Mouse (Mus musculus) hindbrain, embryonic 12.5 days (tissue): ENCODE data around the gene Tex14. TPM values are rescaled to one million over a fixed set of nuclear protein-coding genes. Genes with fewer than 3 reads are reported as not detected.

Experiments used
- ATAC-seq: fragments of 200-750 bp; cut with Nextera tagmentation; 2 replicates; pipeline ENCODE4 v1.8.0; 2017; ENCODE audit warnings: moderate TSS enrichment; ENCODE audit not compliant: low FRiP score
- H3K27ac ChIP-seq: fragments of 300-500 bp; sonication (generic); 2 replicates; pipeline ENCODE4 v1.5.1; 2016; ENCODE audit warnings: mild to moderate bottlenecking
- H3K27me3 ChIP-seq: fragments of 300-500 bp; sonication (generic); 2 replicates; pipeline ENCODE4 v1.6.1; 2016; ENCODE audit warnings: mild to moderate bottlenecking
- H3K36me3 ChIP-seq: fragments of 300-500 bp; sonication (generic); 2 replicates; pipeline ENCODE4 v1.6.1; 2016; ENCODE audit warnings: mild to moderate bottlenecking
- H3K4me1 ChIP-seq: fragments of 300-500 bp; sonication (generic); 2 replicates; pipeline ENCODE4 v1.6.1; 2016
- H3K4me2 ChIP-seq: fragments of 300-500 bp; sonication (generic); replicated peaks from 2 replicates; pipeline ENCODE4 v1.6.1; 2016; ENCODE audit warnings: mild to moderate bottlenecking
- H3K4me3 ChIP-seq: fragments of 300-500 bp; sonication (generic); 2 replicates; pipeline ENCODE4 v1.5.1; 2016; ENCODE audit warnings: mild to moderate bottlenecking
- H3K9ac ChIP-seq: fragments of 300-500 bp; sonication (generic); 2 replicates; pipeline ENCODE4 v1.6.1; 2016; ENCODE audit warnings: mild to moderate bottlenecking, moderate library complexity
- H3K9me3 ChIP-seq: fragments of 300-500 bp; sonication (generic); replicated peaks from 2 replicates; pipeline ENCODE4 v1.6.1; 2016; ENCODE audit warnings: mild to moderate bottlenecking
- WGBS: fragments of 180-500 bp; shearing (Covaris S2); methylation state at CpG from one replicate; pipeline ENCODE4 v1.1.7; 2016; 5-methylcytosine and 5-hydroxymethylcytosine counted together
- polyA plus RNA-seq: library from polyadenylated mRNA; unstranded; fragments of >200 nt; fragmentation: Nextera tagmentation; extraction: Ambion mirVana; gene quantifications from 2 replicates; pipeline ENCODE4 v1.2.1, GENCODE M21; 2016

Gene Tex14
- polyA plus RNA-seq = 0.10 and 0.38 TPM in 2 replicates

DNA sequence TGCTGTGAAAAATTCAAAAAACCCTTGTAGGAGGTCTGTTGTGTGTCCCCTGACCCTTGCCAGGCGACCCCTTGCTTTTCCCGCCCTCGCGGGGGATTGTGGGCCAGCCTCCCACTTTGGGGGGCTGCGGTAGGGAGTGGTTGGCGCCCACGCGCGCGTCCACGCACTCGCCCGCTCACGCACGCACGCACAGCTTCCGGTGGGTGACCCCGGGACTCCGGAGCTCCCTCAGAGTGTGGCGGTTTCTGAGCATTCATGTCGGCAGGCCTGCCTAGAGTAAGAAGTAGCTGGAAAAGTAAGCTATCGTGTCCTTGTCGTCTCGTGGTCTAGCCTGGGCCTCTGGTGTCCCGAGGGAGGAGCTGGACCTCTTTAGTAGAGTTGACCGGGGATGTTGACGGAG lies at the start of gene Tex14, which contains the start of gene Rad51c:
Tex14 (plus strand) TSS at position 190 of the 400 bp plus-strand sequence.
Rad51c (minus strand) TSS at position 79 of the 400 bp plus-strand sequence.
- Histone ChIP-seq H3K9ac (peak within 1 kb of the TSS; percentile 71), H3K4me3 (peak within 1 kb of the TSS; percentile 65), H3K36me3 (0 out of 2 replicates have a peak, but pooled peaks cover 5% of the 10 kb centered on the region), H3K4me1 (peaks cover 5% of the 10 kb centered on the region), H3K4me2 (peak within 1 kb of the TSS; percentile 58), H3K27ac (peak within 1 kb of the TSS; percentile 94), H3K9me3 (no peaks in the 10 kb centered on the region), H3K27me3 (no peaks in the 10 kb centered on the region)
- WGBS = 81% methylated on average over 27 of the region's 27 CpGs
- ATAC-seq = peak; percentile 59

DNA sequence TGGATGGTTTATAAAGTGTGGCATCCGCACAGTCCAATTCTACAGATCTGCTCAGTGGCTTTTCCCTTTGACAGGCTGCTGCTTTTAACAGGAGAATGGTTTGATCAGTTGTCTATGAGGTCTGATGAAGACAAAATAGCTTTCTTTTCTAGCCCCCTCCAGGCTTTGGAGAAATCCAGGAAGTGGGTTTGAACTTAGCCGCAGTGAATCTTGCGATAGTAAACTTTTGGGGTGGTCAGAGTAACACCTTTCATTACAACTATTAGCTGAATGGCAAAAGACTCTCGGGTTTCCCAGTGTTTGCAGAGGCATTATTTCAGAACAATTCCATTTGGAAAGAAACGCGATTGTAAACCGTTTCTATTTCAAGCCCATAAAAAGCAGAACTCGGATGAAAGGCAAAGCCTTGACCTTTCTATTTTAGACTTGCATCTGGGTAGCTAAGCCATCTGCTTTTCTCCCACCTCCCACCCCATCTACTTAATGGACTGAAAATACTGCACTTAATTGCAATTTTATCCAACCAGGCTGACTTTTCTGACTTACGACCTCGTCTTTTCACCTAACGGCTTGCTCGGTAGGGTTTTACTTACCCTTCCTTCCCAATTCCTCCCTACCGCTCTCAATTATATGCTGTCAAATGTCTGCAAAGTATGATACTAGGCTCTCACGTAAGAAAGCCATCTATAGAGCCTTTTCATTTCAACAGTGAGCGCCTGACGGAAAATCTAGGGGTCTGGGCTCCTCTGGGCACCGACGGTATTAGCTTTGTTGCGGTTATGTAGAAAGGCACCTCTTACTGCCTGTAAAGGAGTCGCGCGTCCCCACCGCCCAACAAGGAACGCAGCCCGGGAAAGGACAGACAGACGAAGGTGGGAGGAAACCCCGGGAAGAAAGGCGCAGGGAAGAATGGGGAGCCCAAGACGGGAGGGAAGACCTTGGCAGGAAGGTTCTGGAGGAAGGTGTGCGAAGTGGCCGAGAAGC lies 47.3 kb upstream of the Tex14 start:
- ATAC-seq = 0 out of 2 replicates have a peak, but pooled peaks have one; percentile 10
- H3K9ac ChIP-seq = peak overlapping the region; percentile 86
- H3K27ac ChIP-seq = peak overlapping the region; percentile 87
- no peaks in the 10 kb centered on the region for H3K36me3 ChIP-seq
- H3K27me3 ChIP-seq = no peaks in the 10 kb centered on the region
- H3K4me1 ChIP-seq = no peaks in the 10 kb centered on the region
- peak overlapping the region; percentile 71 for H3K4me2 ChIP-seq
- WGBS = 6% methylated on average over 31 of the region's 31 CpGs
- peak overlapping the region; percentile 90 for H3K4me3 ChIP-seq
- no peaks in the 10 kb centered on the region for H3K9me3 ChIP-seq

DNA sequence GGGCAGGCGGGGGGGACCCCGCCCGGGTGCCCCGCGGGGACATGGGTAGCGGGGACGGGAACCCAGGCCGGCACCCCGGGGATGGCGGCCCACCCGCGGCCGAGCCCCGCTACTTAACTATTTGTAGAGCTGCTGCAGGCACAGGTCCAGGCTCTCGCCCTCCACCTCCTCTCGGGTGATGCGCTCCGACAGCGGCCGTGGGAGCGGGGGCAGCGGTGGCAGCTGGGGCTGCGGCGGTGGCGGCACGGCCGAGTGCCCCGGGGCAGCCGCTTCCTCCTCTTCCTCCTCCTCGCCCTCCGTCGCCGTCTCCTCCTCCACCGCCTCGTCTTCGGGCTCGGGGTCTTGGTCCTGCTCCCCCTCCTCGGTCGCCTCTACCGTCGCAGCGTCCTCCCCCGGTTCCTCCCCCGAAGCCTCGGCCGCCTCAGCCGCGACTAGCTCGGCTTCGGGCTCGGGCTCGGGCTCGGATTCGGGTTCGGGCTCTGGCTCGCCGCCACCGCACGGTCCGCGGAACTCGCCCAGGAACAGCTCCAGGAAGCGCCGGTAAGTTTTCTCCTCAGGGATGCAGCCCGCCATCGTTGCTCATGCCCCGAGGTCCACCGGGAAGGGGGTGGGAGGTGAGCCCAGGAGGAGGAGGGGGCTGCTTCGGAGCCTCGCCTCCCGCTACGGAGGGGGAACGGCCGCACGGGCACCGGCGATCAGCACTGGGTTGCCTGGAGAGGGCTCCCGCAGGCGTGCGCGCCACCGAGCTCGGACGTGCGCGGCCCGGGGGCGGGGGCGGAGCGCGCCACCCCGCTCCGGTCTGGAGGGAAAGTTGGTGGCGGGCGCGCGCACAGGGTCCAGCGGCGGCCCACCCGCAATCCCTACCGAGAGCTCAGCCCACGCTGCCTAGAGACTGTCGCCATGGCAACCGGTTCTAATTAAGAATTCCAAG lies 46.3 kb upstream of the Tex14 start, which contains the start of gene Ppm1e:
Ppm1e (minus strand) TSS at position 693 of the 931 bp plus-strand sequence.
- WGBS = under 1% methylated on average over 89 of the region's 104 CpGs
- H3K4me3 ChIP-seq = peak within 1 kb of the TSS; percentile 90
- no peaks in the 10 kb centered on the region for H3K4me1 ChIP-seq
- H3K9me3 ChIP-seq = no peaks in the 10 kb centered on the region
- H3K27me3 ChIP-seq = no peaks in the 10 kb centered on the region
- ATAC-seq = peak; percentile 97
- H3K27ac ChIP-seq = peak within 1 kb of the TSS; percentile 87
- peak within 1 kb of the TSS; percentile 71 for H3K4me2 ChIP-seq
- H3K9ac ChIP-seq = peak within 1 kb of the TSS; percentile 86
- no peaks in the 10 kb centered on the region for H3K36me3 ChIP-seq

DNA sequence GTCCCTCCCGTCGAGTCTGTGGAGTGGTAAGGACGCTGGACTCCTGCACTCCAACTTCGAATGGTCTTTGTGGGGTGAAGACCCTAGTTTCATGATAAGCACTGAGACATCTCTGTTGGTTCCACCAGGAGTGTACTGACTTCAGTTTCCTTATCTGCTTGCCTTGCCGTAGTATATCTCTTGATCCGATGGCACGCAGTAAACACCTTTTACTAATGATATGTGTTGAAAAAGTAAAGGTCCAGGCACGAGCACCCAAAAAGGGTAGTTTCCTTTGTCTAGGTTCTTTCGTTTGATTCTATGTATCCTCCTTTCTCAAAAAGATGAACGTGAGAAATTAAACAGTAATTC lies 45.6 kb upstream of the Tex14 start:
- ATAC-seq = no peak
- H3K4me2 ChIP-seq = peak overlapping the region; percentile 71

DNA sequence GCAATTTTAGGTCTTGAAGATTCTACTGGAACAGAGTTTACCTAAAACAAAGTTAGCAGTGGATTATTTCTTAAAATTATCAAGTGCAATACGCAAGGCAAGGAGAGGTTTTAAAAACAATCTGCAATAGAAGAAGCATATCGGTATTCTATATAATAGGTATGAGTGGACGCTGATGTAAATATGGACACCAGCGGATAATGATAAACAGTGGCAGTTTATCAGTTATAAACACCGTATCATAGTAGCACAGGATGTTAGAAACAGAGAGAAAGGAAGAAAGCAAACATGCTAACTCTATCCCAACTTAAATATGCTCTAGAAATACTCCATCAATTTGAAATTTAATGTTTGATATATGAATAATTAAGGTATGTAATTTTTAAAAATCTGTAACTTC lies 39.7 kb upstream of the Tex14 start:
- Histone ChIP-seq H3K4me1 (no peaks in the 10 kb centered on the region), H3K9ac (no peak overlapping the region), H3K27ac (no peak overlapping the region), H3K4me2 (no peak overlapping the region), H3K27me3 (no peaks in the 10 kb centered on the region), H3K9me3 (no peaks in the 10 kb centered on the region), H3K36me3 (no peaks in the 10 kb centered on the region), H3K4me3 (no peak overlapping the region)
- 90% methylated on average over 5 of the region's 5 CpGs for WGBS
- ATAC-seq = no peak

More for the DNA sequence above, 45.6 kb upstream of the Tex14 start:
- Histone ChIP-seq H3K9me3 (no peaks in the 10 kb centered on the region), H3K4me3 (peak overlapping the region; percentile 90), H3K4me1 (no peaks in the 10 kb centered on the region), H3K9ac (no peak overlapping the region), H3K27me3 (no peaks in the 10 kb centered on the region), H3K36me3 (no peaks in the 10 kb centered on the region), H3K27ac (0 out of 2 replicates have a peak overlapping the region, but pooled peaks have one; percentile 25)
- WGBS = 16% methylated on average over 10 of the region's 10 CpGs

DNA sequence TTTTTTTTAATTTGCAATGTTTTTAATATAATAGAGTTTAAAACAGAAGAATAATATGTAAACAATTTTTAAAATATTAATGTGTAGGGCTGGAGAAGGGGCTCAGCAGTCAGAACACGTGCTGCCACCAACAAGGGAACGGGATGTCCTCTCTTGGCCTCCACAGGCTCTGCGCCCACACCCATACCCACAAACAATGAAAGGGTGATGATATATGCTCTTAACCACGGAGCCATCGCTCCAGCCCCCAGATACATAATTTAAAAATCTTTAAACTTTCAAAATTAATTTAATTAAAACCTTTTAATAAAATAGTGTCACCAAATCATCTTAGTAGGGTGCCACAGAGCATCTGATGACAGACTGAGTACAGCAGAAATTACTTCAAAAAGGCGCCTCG lies 37.8 kb upstream of the Tex14 start:
- Histone ChIP-seq H3K9me3 (no peaks in the 10 kb centered on the region), H3K9ac (no peak overlapping the region), H3K36me3 (no peaks in the 10 kb centered on the region), H3K27ac (no peak overlapping the region), H3K4me1 (no peaks in the 10 kb centered on the region), H3K4me2 (no peak overlapping the region), H3K4me3 (no peak overlapping the region), H3K27me3 (no peaks in the 10 kb centered on the region)
- 89% methylated on average over 7 of the region's 7 CpGs for WGBS
- no peak for ATAC-seq

DNA sequence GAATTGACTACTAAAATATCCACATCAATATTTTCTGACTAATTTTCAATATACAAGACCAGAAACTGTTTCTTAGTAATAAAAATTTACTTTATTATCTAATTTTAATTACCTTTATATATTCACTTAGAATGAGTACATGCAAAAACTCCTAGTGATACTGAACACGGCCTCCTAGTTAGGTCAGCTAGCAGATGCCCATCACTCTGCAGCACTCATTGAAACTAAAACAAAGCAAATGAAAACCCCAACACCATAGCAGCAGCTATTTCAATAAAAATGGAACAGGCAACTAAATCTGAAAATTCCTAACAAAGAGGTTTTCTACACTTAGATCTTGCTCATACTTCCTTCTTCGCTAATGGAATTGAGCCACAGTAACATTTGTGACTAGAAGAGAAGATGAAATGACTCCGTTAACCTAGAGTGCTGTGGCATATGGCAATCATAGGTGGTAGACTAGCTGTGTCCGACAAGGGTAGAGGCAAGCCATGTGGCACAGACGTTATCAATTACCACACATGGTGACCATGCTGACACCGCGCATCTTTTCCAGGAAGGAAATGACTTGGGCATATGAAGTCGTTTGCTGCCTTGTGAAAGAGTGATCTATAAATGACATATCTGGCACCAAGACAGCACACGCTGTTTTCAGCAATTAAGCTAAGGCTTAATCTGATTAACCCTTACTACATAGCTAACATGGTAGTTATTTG lies 36.8 kb upstream of the Tex14 start:
- Histone ChIP-seq H3K27ac (no peak overlapping the region), H3K4me3 (no peak overlapping the region), H3K9ac (no peak overlapping the region), H3K4me1 (no peaks in the 10 kb centered on the region), H3K27me3 (no peaks in the 10 kb centered on the region), H3K36me3 (no peaks in the 10 kb centered on the region), H3K9me3 (no peaks in the 10 kb centered on the region), H3K4me2 (no peak overlapping the region)
- WGBS = 68% methylated on average over 9 of the region's 9 CpGs
- no peak for ATAC-seq

DNA sequence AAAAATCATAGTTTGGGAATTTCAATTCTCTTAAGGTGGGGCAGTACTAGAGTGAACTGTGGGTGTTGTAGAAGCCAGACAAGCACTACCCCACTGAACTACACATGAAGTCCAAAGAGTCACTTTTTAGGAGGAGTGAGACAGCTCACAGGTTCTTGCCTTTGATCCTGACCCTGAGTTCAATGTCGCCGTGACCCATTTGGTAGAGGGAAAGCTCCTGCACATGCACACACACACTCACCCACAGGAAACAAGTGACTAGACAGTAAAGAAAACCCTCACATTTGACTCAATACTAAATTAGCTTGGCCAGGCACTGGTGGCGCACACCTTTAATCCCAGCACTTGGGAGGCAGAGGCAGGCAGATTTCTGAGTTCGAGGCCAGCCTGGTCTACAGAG lies 20.3 kb upstream of the Tex14 start:
- no peak for ATAC-seq
- WGBS = 95% methylated on average over 4 of the region's 4 CpGs
- no peaks in the 10 kb centered on the region for H3K27me3 ChIP-seq
- no peak overlapping the region for H3K4me3 ChIP-seq
- H3K9ac ChIP-seq = no peak overlapping the region
- H3K9me3 ChIP-seq = no peaks in the 10 kb centered on the region
- H3K27ac ChIP-seq = no peak overlapping the region
- H3K36me3 ChIP-seq = no peaks in the 10 kb centered on the region
- no peak overlapping the region for H3K4me2 ChIP-seq
- no peaks in the 10 kb centered on the region for H3K4me1 ChIP-seq

DNA sequence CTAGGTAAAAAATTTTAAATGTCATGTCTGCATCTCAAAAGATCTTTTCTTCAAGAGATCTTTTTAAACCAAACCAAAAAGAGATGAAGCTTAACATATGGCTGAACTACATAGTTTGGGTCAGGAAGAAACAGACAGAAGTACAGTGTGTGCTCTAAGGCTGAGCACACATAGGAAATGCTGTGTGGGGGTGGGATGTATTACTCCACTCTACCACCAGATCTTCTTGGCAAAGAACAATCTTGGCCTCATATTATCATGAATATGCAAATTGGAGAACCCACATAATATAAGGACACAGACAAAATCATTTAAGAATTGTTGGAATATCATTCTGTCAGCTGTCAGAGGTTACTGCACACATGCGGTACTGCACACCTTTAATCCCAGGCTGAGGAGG lies 19.2 kb upstream of the Tex14 start:
- H3K4me1 ChIP-seq = no peaks in the 10 kb centered on the region
- no peaks in the 10 kb centered on the region for H3K9me3 ChIP-seq
- H3K27ac ChIP-seq = no peak overlapping the region
- H3K36me3 ChIP-seq = no peaks in the 10 kb centered on the region
- no peak overlapping the region for H3K9ac ChIP-seq
- 100% methylated on average over 1 of the region's 1 CpGs for WGBS
- no peak overlapping the region for H3K4me2 ChIP-seq
- no peak overlapping the region for H3K4me3 ChIP-seq
- no peaks in the 10 kb centered on the region for H3K27me3 ChIP-seq
- ATAC-seq = no peak

DNA sequence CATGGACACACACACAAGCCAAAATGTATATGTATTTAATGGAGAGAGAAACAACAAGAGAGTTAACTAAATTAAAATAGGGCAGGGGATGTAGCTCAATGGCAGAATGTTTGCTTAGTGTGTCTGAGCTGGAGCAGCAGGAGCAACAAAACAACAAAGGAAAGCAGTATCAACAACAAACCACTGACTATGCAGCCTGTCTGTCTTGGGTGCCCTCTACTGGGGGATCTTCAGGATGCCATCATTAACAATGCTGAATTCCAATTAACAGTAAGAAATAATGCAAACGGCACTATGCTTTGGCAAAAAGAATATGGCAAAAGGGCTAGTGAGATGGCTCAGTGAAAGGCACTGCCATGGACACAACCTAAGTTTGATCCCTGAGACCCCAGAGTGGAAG lies 11.0 kb upstream of the Tex14 start:
- H3K27ac ChIP-seq = no peak overlapping the region
- H3K4me1 ChIP-seq = no peaks in the 10 kb centered on the region
- no peak overlapping the region for H3K4me2 ChIP-seq
- no peak for ATAC-seq
- peaks cover 9% of the 10 kb centered on the region; the same call in 1 of the 2 replicates for H3K36me3 ChIP-seq
- H3K9ac ChIP-seq = no peak overlapping the region
- H3K9me3 ChIP-seq = no peaks in the 10 kb centered on the region
- H3K4me3 ChIP-seq = no peak overlapping the region
- WGBS = 58% methylated on average over 1 of the region's 1 CpGs
- no peaks in the 10 kb centered on the region for H3K27me3 ChIP-seq

DNA sequence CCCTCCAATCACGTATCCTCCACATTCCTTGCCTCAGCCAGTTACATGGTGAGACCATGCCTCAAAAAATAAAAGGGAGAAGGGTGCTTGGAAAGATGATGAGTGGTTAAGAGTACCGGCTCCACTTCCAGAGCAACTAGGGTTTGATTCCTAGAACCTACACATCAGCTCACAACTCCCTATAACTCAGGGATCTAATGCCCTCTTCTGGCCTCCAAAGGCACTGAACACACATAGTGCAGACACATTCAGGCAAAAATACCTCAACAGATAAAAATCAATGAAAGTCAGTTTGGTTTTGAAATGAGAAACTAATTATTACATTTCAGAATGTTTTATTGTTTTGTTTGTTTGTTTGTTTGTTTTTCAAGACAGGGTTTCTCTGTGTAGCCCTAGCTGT lies 6.5 kb upstream of the Tex14 start:
- H3K9me3 ChIP-seq = no peaks in the 10 kb centered on the region
- no peak overlapping the region for H3K4me3 ChIP-seq
- 0 out of 2 replicates have a peak, but pooled peaks cover 5% of the 10 kb centered on the region for H3K36me3 ChIP-seq
- no peaks in the 10 kb centered on the region for H3K27me3 ChIP-seq
- no peak overlapping the region for H3K9ac ChIP-seq
- WGBS = 91% methylated on average over 2 of the region's 2 CpGs
- no peak overlapping the region for H3K27ac ChIP-seq
- ATAC-seq = no peak
- H3K4me1 ChIP-seq = no peaks in the 10 kb centered on the region
- H3K4me2 ChIP-seq = no peak overlapping the region
